Mouse (Mus musculus) testis, adult 2 months (tissue): Measurements from ENCODE around the gene Wdr93.

Source experiments
- CTCF ChIP-seq: fragments of 200-500 bp; IDR thresholded peaks from 2 replicates; pipeline ENCODE4 v1.5.1; 2012; ENCODE audit warnings: low read depth, mild to moderate bottlenecking, inconsistent platforms, low read length, moderate library complexity; ENCODE audit not compliant: control insufficient read depth, insufficient read depth, insufficient replicate concordance
- POLR2A ChIP-seq: fragments of 200-500 bp; IDR thresholded peaks from 2 replicates; pipeline ENCODE4 v1.6.1; 2012; ENCODE audit warnings: low read depth, mild to moderate bottlenecking, inconsistent platforms, low read length, moderate library complexity; ENCODE audit not compliant: control insufficient read depth

DNA sequence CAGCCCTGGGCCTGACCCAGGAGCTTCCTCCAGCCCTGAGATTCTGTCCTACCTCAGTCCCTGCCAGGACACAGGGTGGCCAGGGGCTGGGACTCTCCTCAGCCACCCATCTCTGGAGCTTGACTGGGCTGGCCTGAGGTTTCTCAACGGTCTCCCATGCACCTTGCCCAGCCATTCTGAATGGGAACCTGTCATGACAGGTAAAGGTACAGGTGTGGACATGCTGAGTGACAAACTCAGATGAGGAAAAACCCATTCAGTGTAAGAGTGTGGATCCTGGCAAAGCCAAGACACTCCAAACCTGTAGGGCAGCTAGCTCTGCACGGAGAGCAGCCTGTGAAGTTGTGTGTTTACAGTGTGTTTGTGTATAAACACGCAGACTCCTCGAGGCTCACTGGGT, 57.4 kb downstream of the Wdr93 start:
- TF ChIP-seq CTCF = no peak
- TF ChIP-seq POLR2A = no peak
